Mouse (Mus musculus) MEL (cell line): ENCODE measurements around the gene Cpsf4. TPM values are rescaled to one million over a fixed set of nuclear protein-coding genes. Genes with fewer than 3 reads are reported as not detected.

ENCODE experiments used
- DNase-seq: peaks from one replicate; pipeline ENCODE4 v3.0.0; 2011; ENCODE audit warnings: low read depth, low spot score
- H3K27ac ChIP-seq: 2 replicates; pipeline ENCODE4 v1.5.1; 2012; ENCODE audit warnings: low read depth, mild to moderate bottlenecking, control low read depth, low read length, moderate library complexity; ENCODE audit not compliant: control insufficient read depth
- H3K27me3 ChIP-seq, 2 experiments: fragments of 150-350 bp in 1 of 2; sonication (generic) in 1 of 2; 2 replicates each; pipeline ENCODE4 v1.6.1; 2012; ENCODE audit warnings: low read length in 2 of 2, mild to moderate bottlenecking in 2 of 2, improper control_type of control experiment in 1 of 2, moderate library complexity in 1 of 2; ENCODE audit not compliant: insufficient read depth in 2 of 2, control insufficient read depth in 1 of 2
- H3K36me3 ChIP-seq, 2 experiments: 2 replicates each; pipeline ENCODE4 v1.6.1; 2012 to 2014; ENCODE audit warnings: low read length in 2 of 2, improper control_type of control experiment in 1 of 2, inconsistent platforms in 1 of 2, mild to moderate bottlenecking in 1 of 2; ENCODE audit not compliant: insufficient read depth in 2 of 2, control insufficient read depth in 1 of 2
- H3K4me1 ChIP-seq, 2 experiments: fragments of 150-350 bp in 1 of 2; sonication (generic) in 1 of 2; 2 replicates each; pipeline ENCODE4 v1.6.1; 2012; ENCODE audit warnings: low read length in 2 of 2, improper control_type of control experiment in 1 of 2, mild to moderate bottlenecking in 1 of 2; ENCODE audit not compliant: insufficient read depth in 2 of 2, control insufficient read depth in 1 of 2
- H3K4me3 ChIP-seq, 2 experiments: fragments of 150-350 bp in 1 of 2; sonication (generic) in 1 of 2; 2 replicates each; pipeline ENCODE4 v1.5.1; 2012; ENCODE audit warnings: low read depth in 2 of 2, low read length in 2 of 2, mild to moderate bottlenecking in 2 of 2, moderate library complexity in 2 of 2, control low read depth in 1 of 2, improper control_type of control experiment in 1 of 2; ENCODE audit not compliant: control insufficient read depth in 1 of 2, insufficient read depth in 1 of 2
- H3K79me2 ChIP-seq: 2 replicates; pipeline ENCODE4 v1.6.1; 2012; ENCODE audit warnings: mild to moderate bottlenecking, low read length, moderate library complexity; ENCODE audit not compliant: control insufficient read depth, poor library complexity, insufficient read depth
- H3K9ac ChIP-seq: 2 replicates; pipeline ENCODE4 v1.6.1; 2012; ENCODE audit warnings: low read depth, mild to moderate bottlenecking, control low read depth, low read length, moderate library complexity; ENCODE audit not compliant: control insufficient read depth, poor library complexity, severe bottlenecking
- H3K9me3 ChIP-seq: fragments of 150-350 bp; sonication (generic); replicated peaks from 2 replicates; pipeline ENCODE4 v1.6.1; 2012; ENCODE audit warnings: mild to moderate bottlenecking, low read length, improper control_type of control experiment, moderate library complexity; ENCODE audit not compliant: insufficient read depth
- BHLHE40 ChIP-seq: IDR thresholded peaks from 2 replicates; pipeline ENCODE4 v1.6.1; 2012; ENCODE audit warnings: low read depth, mild to moderate bottlenecking, inconsistent platforms, low read length, improper control_type of control experiment, borderline replicate concordance
- CHD2 ChIP-seq: IDR thresholded peaks from 2 replicates; pipeline ENCODE4 v1.6.1; 2011; ENCODE audit warnings: low read length, improper control_type of control experiment
- E2F4 ChIP-seq: IDR thresholded peaks from 2 replicates; pipeline ENCODE4 v1.6.1; 2011; ENCODE audit warnings: low read depth, low read length, improper control_type of control experiment, borderline replicate concordance
- EP300 ChIP-seq, 2 experiments: IDR thresholded peaks; 2 replicates each; pipeline ENCODE4 v1.6.1; 2011; ENCODE audit warnings: improper control_type of control experiment in 2 of 2, low read length in 2 of 2, low read depth in 1 of 2, mild to moderate bottlenecking in 1 of 2
- ETS1 ChIP-seq: IDR thresholded peaks from 2 replicates; pipeline ENCODE4 v1.6.1; 2012; ENCODE audit warnings: low read depth, mild to moderate bottlenecking, inconsistent platforms, low read length, improper control_type of control experiment, moderate library complexity
- GATA1 ChIP-seq: IDR thresholded peaks from 2 replicates; pipeline ENCODE4 v1.6.1; 2011; ENCODE audit warnings: low read depth, low read length, improper control_type of control experiment
- JUND ChIP-seq: IDR thresholded peaks from 2 replicates; pipeline ENCODE4 v1.6.1; 2011; ENCODE audit warnings: low read depth, mild to moderate bottlenecking, improper control_type of control experiment, low read length
- KAT2A ChIP-seq: conservative IDR thresholded peaks from 2 replicates; pipeline ENCODE4 v1.6.1; 2012; ENCODE audit warnings: low read depth, low read length, improper control_type of control experiment, inconsistent platforms
- MAFK ChIP-seq: IDR thresholded peaks from 2 replicates; pipeline ENCODE4 v1.6.1; 2011; ENCODE audit warnings: low read depth, mild to moderate bottlenecking, low read length, improper control_type of control experiment, borderline replicate concordance
- MAX ChIP-seq: IDR thresholded peaks from 2 replicates; pipeline ENCODE4 v1.6.1; 2011; ENCODE audit warnings: low read length, improper control_type of control experiment
- MAZ ChIP-seq: IDR thresholded peaks from 2 replicates; pipeline ENCODE4 v1.6.1; 2012; ENCODE audit warnings: low read depth, mild to moderate bottlenecking, inconsistent platforms, low read length, improper control_type of control experiment
- MXI1 ChIP-seq: IDR thresholded peaks from 2 replicates; pipeline ENCODE4 v1.6.1; 2011; ENCODE audit warnings: mild to moderate bottlenecking, low read depth, low read length, improper control_type of control experiment
- MYC ChIP-seq: IDR thresholded peaks from 2 replicates; pipeline ENCODE4 v1.6.1; 2011; ENCODE audit warnings: low read depth, mild to moderate bottlenecking, low read length, improper control_type of control experiment, moderate library complexity
- NELFE ChIP-seq: IDR thresholded peaks from 2 replicates; pipeline ENCODE4 v1.6.1; 2011; ENCODE audit warnings: low read depth, low read length, improper control_type of control experiment
- RAD21 ChIP-seq: IDR thresholded peaks from 2 replicates; pipeline ENCODE4 v1.6.1; 2011; ENCODE audit warnings: mild to moderate bottlenecking, low read depth, low read length, improper control_type of control experiment
- RCOR1 ChIP-seq: IDR thresholded peaks from 2 replicates; pipeline ENCODE4 v1.6.1; 2012; ENCODE audit warnings: low read depth, mild to moderate bottlenecking, inconsistent platforms, low read length, improper control_type of control experiment
- SIN3A ChIP-seq: IDR thresholded peaks from 2 replicates; pipeline ENCODE4 v1.6.1; 2012; ENCODE audit warnings: low read length, improper control_type of control experiment, inconsistent platforms
- SMC3 ChIP-seq: IDR thresholded peaks from 2 replicates; pipeline ENCODE4 v1.6.1; 2011; ENCODE audit warnings: low read depth, low read length, improper control_type of control experiment
- TAL1 ChIP-seq: IDR thresholded peaks from 2 replicates; pipeline ENCODE4 v1.6.1; 2012; ENCODE audit warnings: mild to moderate bottlenecking, inconsistent platforms, low read length, moderate library complexity, mixed read lengths
- TCF12 ChIP-seq: IDR thresholded peaks from 2 replicates; pipeline ENCODE4 v1.6.1; 2014; ENCODE audit warnings: low read depth, mild to moderate bottlenecking, inconsistent platforms, low read length, improper control_type of control experiment, moderate library complexity
- USF1 ChIP-seq: IDR thresholded peaks from 2 replicates; pipeline ENCODE4 v1.6.1; 2014; ENCODE audit warnings: low read depth, mild to moderate bottlenecking, inconsistent platforms, low read length, improper control_type of control experiment, moderate library complexity
- ZC3H11A ChIP-seq: IDR thresholded peaks from 2 replicates; pipeline ENCODE4 v1.6.1; 2012; ENCODE audit warnings: low read depth, mild to moderate bottlenecking, inconsistent platforms, low read length, improper control_type of control experiment
- ZKSCAN1 ChIP-seq: IDR thresholded peaks from 2 replicates; pipeline ENCODE4 v1.6.1; 2012; ENCODE audit warnings: low read depth, mild to moderate bottlenecking, inconsistent platforms, low read length, improper control_type of control experiment, moderate library complexity
- ZMIZ1 ChIP-seq: IDR thresholded peaks from 2 replicates; pipeline ENCODE4 v1.6.1; 2012; ENCODE audit warnings: low read depth, mild to moderate bottlenecking, inconsistent platforms, low read length, improper control_type of control experiment, moderate library complexity
- polyA plus RNA-seq, 2 experiments: library from polyadenylated mRNA; stranded (reverse) in 1 of 2; unstranded in 1 of 2; fragments of >175 nt in 1 of 2; fragments of >200 nt in 1 of 2; gene quantifications; 2 replicates each; pipeline versions ENCODE4 v1.2.1 to v1.2.4; 2012; ENCODE audit warnings: low replicate concordance in 2 of 2, low read depth in 1 of 2; ENCODE audit not compliant: insufficient read length in 2 of 2, insufficient read depth in 1 of 2, missing spikeins in 1 of 2
- total RNA-seq: library from RNA; depleted of rRNA; stranded (reverse); fragments of 300-350 nt; gene quantifications from 2 replicates; pipeline ENCODE4 v1.2.3, GENCODE M21; 2012

Cpsf4 gene
- total and polyA plus RNA-seq, 3 experiments: 75.3 to 88.2 TPM; not detected in 1

GRCm38 (mm10) chr5:145207954-145208353 is 40.9 kb downstream of the Cpsf4 start:
- no peaks in the 10 kb centered on the region for H3K9me3 ChIP-seq
- no peaks in the 10 kb centered on the region for H3K27me3 ChIP-seq
- peak; percentile 78 for DNase-seq
- peak overlapping the region; percentile 33 to 38 for H3K4me3 ChIP-seq
- peaks cover 13% of the 10 kb centered on the region for H3K79me2 ChIP-seq
- H3K4me1 ChIP-seq: peaks cover 0 to 14% of the 10 kb centered on the region in 2 experiments; a peak in 3 of 4 replicates
- peak overlapping the region; percentile 82 for H3K27ac ChIP-seq
- peak overlapping the region; percentile 57 for H3K9ac ChIP-seq
- peaks cover 0 to 18% of the 10 kb centered on the region in 2 experiments; a peak in 2 of 4 replicates for H3K36me3 ChIP-seq
- TF ChIP-seq MAZ: 0 out of 2 replicates have a peak, but pooled peaks have one; percentile 56
- TF ChIP-seq RCOR1: peak; percentile 32; the same call in 1 of the 2 replicates
- no peak; the same call in 1 of the 2 replicates for TF ChIP-seq USF1
- 0 out of 2 replicates have a peak, but pooled peaks have one; percentile 14 for TF ChIP-seq JUND
- TF ChIP-seq ZKSCAN1: no peak
- peak; percentile 63; the same call in 1 of the 2 replicates for TF ChIP-seq MXI1
- peak; percentile 61; the same call in 1 of the 2 replicates for TF ChIP-seq MAX
- TF ChIP-seq BHLHE40: peak; percentile 52; the same call in 1 of the 2 replicates
- 0 out of 2 replicates have a peak, but pooled peaks have one; percentile 8 for TF ChIP-seq ETS1
- TF ChIP-seq TAL1: 0 out of 2 replicates have a peak, but pooled peaks have one; percentile 9
- 0 out of 2 replicates have a peak, but pooled peaks have one; percentile 44 for TF ChIP-seq MYC
- TF ChIP-seq KAT2A: no peak
- no peak for TF ChIP-seq RAD21
- TF ChIP-seq TCF12: 0 out of 2 replicates have a peak, but pooled peaks have one; percentile 8
- 0 out of 2 replicates have a peak, but pooled peaks have one; percentile 32 for TF ChIP-seq GATA1
- no peak for TF ChIP-seq E2F4
- TF ChIP-seq NELFE: no peak
- TF ChIP-seq SMC3: no peak
- no peak for TF ChIP-seq MAFK
- TF ChIP-seq ZMIZ1: no peak
- peak; percentile 72 for TF ChIP-seq SIN3A
- no peak for TF ChIP-seq CHD2
- TF ChIP-seq EP300 (IDR thresholded peaks at IDR 0.05; ENCODE audit: low read depth in 1 of 2, low read length in 2 of 2): peak in 1 of 2 experiments; percentile 54; a peak in 2 of 4 replicates
- TF ChIP-seq ZC3H11A: no peak
